In the genomic region with DNA sequence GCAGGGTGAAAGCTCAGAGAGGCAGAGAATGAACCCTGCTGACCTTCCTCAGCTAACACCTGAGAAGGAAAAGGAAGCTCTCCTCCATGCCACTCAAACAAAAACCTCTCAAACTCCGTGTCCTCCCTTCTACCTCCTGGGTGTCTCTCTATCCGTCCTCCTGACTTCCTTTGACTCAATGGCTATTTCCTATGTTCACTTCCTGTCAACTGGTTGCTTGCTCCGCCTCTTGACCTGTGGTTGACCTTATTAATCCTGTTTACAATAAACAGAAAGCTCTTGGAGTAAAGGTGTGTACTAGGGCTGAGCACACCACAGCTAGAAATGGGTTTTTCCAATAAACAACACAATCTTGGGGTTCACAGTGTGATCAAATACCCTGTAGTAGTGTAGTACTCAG, we compare ENCODE assay signal across 11 mouse cellular contexts.
"Had no signal": no experiment of that assay in that cellular context is flagged by ENCODE, and none has a peak within 500 bp of the region (broad histone marks: within the 10 kb centered on the region; RNA-seq: fewer than 3 reads in every experiment).

No protein-coding gene starts in this region.

- H3K4me3 ChIP-seq: limb, embryonic 13.5 days; liver, embryonic 15.5 days; lung, embryonic 15.5 days; megakaryocyte, embryonic 14.5 days; midbrain, embryonic 15.5 days; neural tube, embryonic 12.5 days had no signal

- H3K9me3 ChIP-seq: limb, embryonic 13.5 days; liver, embryonic 15.5 days; lung, embryonic 15.5 days; megakaryocyte, embryonic 14.5 days; midbrain, embryonic 15.5 days; neural tube, embryonic 12.5 days had no signal

- H3K27me3 ChIP-seq: limb, embryonic 13.5 days; liver, embryonic 15.5 days; lung, embryonic 15.5 days; megakaryocyte, embryonic 14.5 days; midbrain, embryonic 15.5 days; neural tube, embryonic 12.5 days had no signal

- DNase-seq: kidney, postnatal 25 days; layer of hippocampus, adult 9-11 months; layer of hippocampus, postnatal 36 days; left cerebral cortex, postnatal 4 days; lung, postnatal 14 days had no signal

- H3K4me1 ChIP-seq: limb, embryonic 13.5 days; liver, embryonic 15.5 days; lung, embryonic 15.5 days; midbrain, embryonic 15.5 days; neural tube, embryonic 12.5 days had no signal
